Mouse (Mus musculus) embryo, embryonic 10 days (tissue): ENCODE results near the gene Fam120b.

ENCODE experiments used
- DNase-seq: peaks from one replicate; pipeline ENCODE4 v3.0.0-alpha.2; 2015; ENCODE audit warnings: low spot score

Gene Fam120b

DNA sequence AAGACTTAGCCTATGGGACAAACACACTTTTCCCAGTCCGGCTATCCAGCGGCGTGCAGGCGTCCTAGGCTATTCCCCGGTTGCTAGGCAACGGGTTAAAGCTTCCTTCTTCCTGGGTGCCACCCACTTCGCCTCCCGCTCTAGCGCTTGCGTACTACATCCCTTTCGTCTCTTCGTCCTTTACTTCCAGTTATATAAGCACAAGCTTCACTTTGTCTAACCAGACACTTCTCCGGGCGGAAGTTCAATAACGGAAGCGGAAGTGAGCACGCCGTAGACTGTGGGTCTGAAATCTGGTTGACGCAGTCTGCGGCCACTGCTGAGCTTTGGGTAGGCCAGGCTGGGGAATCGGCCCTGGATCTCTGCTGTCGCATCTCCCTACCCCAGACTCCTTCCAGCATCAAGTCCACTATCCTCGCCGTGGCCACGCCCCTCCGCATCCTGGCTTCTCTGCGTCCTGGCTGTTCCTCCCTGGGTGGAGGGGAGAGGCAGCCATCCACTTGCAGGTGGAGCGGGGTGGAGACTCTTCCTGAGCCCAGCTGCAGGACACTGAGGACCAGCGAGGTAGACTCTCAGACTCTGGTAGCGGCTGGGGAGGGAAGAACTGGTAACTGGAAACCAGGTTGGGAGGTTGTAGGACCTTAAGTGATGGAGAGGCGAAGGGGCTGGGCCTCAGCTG is at the start of gene Fam120b:
Fam120b (plus strand) TSS at position 206 of the 679 bp plus-strand sequence.
- peak; percentile 96 for DNase-seq

DNA sequence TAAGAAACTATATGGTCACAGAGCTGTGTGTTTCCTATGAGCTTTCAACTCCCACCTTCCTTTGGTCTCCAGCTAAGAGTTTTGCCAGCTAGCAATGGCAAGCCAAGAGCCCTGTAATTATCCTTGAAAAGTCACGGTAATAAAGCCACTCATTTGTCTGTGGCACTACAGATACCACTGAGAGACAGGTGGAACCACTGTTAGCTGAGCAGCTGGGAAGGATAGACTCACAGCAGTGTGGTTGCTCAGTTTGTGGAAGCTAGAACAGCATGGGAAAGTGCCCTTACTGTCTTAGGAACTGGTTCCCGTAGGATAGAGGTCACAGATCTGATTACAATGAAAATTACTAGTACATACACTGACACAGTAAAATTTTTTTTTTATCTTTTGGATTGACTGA is 45.9 kb upstream of the Fam120b start:
- no peak for DNase-seq

- no peak for DNase-seq
Measured at GRCm38 (mm10) chr17:15352869-15353610, 43.0 kb upstream of the Fam120b start.

DNA sequence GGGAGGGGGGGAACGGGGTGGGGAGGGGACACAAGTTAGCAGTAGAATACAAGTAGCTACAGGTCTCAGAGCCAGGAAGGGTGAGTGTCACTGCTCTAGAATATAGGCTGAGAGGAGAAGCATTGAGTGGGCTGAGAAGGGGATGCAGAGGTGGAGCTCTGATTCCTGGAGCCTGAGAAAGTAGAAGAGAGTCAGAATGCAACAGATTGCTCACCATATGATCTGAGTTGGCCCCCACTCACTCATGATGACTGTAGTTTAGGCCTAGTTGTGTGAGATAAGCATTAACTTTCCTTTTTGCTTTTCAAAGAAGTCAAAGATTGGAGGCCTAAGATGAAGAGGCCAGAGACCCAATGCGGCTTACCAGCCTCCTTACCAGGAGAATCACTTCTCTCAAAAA is 42.0 kb upstream of the Fam120b start:
- no peak for DNase-seq

DNA sequence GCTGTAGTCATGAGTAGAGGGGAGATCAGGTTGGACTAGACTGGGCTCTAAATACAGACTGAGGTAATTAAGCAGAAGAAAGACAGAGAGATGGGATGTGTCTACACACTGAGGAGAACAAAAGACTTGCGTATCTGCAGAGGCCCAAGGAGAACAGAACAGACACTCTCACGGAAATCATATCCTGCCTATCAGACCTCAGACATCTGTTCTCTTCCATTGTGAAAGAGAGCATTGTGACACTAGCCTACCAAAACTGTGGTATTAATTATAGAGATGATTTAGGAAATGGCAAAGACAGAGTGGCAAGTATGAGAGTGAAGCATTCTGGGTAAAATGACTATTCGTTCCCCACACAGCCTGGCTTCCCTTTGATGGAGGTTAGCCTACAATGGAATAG is 40.9 kb upstream of the Fam120b start:
- no peak for DNase-seq

DNA sequence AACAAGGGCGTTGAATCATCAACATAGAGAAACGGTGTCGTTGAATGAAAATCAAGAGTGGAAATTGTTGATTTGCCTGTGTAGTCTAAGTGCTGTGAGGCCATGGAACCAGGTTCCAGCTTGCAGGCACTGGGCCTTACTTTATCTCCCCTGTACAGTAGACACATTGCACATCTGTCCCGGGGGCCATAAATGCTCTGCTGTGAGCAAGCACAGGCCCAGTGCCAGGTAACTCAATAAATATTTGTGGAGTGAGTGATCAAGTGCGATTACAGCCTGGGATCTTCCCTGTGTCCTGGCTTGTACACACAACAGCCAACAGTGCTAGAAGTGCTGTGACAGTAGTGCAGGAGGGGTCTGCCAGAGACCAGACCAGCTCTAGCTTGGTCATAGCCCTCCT is 39.5 kb upstream of the Fam120b start:
- DNase-seq: no peak

DNA sequence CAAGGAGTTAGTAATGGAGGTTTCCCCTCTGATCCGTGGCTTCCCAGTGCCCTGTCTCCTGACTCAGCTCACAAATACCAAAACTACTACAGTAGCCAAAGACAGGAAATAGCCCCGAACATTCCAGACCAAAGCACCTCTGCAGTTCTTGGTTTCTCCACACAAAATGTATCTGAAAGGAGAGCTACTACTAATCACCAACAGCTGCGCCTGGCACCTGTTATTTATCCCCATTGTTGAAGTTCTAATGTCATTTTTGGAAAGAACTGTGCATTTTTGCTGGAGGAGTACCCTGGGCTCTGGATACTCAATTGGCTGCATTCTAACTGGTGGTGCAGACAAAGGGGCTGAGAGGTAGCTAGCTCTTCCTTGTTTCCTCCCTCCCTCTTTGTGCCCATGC is 38.9 kb upstream of the Fam120b start:
- DNase-seq: no peak

GRCm38 (mm10) chr17:15363656-15364055 is 32.3 kb upstream of the Fam120b start:
- no peak for DNase-seq

- no peak for DNase-seq
Measured at GRCm38 (mm10) chr17:15365650-15366049, 30.4 kb upstream of the Fam120b start.

- DNase-seq: no peak
Measured at GRCm38 (mm10) chr17:15370401-15370800, 25.6 kb upstream of the Fam120b start.

- DNase-seq: peak; percentile 66
Measured at GRCm38 (mm10) chr17:15371967-15372835, 23.8 kb upstream of the Fam120b start.

DNA sequence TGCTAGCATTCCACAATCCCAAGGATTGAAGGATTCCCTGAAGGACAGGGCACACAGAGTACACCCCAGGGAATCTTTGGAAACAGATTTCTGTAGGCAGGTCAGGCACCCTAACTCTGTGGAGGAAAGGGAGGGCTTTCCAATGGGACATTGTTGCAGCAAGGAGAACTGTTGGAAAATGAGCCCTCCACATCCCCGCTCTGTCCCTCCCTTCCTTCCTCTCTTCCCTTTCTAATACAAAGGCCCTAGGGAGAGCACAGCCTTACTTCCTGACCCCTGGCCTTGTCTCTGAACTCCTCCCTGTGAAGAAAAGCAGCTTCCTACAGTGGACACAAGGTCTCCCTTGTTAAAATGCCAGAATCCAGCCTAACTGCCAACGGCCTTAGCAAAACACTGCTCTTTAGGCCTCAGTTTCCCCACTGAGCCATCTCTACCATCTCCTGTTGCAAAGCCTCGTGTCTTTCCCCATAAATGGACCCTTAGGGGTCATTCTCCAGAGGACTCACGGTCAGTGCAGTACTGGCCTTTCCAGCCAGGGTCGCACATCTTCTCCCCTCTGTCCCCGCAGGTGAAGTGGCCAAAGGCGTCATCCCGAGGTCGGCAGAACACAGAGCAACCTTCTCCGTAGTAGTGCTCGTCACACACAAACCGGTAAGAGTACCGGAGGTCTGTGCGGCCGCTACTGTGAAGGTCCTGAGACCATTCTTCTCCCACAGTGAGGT is 22.9 kb upstream of the Fam120b start:
- DNase-seq: no peak

- no peak for DNase-seq
Measured at GRCm38 (mm10) chr17:15374321-15375141, 21.5 kb upstream of the Fam120b start.

- no peak for DNase-seq
Measured at GRCm38 (mm10) chr17:15375224-15375623, 20.8 kb upstream of the Fam120b start.

GRCm38 (mm10) chr17:15375701-15376493 is 20.1 kb upstream of the Fam120b start:
- DNase-seq: peak; percentile 85

GRCm38 (mm10) chr17:15376494-15377181 is 19.4 kb upstream of the Fam120b start, which contains the start of gene Dll1:
Dll1 (minus strand) TSS chr17:15376872.
- DNase-seq: peak; percentile 86

- DNase-seq: peak; percentile 77
Measured at GRCm38 (mm10) chr17:15377901-15378300, 18.1 kb upstream of the Fam120b start.

DNA sequence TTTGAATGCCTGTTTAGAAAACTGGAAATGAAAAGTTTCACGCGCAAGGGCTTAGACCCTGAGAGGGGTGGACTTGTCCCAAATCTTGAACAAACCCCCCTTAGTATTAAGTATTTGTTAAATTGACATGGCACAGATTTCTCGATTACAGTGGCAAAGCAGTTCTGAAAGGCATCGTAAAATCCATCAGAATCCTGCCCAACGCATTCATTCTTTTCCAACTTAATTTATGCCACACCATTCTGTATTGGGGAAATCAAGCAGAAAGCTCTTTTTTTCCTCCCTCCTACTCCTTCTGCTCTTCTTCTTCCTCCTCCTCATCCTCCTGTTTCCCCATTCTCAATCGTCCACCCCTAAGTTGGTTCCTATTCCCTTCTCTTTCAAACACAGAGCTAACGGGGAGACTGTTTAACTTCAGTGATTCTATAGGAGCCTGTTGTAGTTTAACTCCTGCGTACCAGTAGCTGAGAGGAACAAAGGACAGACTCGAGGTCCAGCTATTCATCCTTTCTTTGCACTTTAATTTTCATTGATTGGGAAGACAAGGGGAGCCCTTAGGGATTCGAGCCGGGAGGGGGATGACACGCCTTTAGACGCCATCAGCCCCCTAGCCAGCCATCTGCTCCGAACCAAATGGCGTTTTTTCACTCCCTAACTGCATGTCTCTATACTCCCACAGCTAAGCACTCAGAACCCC is 17.4 kb upstream of the Fam120b start:
- peak; percentile 57 for DNase-seq
